Mouse (Mus musculus) heart, postnatal 0 days (tissue): ENCODE measurements around the gene Ccdc126. TPM values are rescaled to one million over a fixed set of nuclear protein-coding genes. Genes with fewer than 3 reads are reported as not detected.

Experiments
- ATAC-seq: fragments of 200-750 bp; cut with Nextera tagmentation; 2 replicates; pipeline ENCODE4 v1.8.0; 2017; ENCODE audit warnings: low read depth, moderate number of reproducible peaks, moderate library complexity; ENCODE audit not compliant: insufficient read depth
- DNase-seq: peaks from one replicate; pipeline ENCODE4 v3.0.0-alpha.2; 2016; ENCODE audit warnings: low spot score
- H3K27ac ChIP-seq: fragments of 300-500 bp; sonication (generic); 2 replicates; pipeline ENCODE4 v1.5.1; 2014; ENCODE audit warnings: low read depth, mild to moderate bottlenecking
- H3K27me3 ChIP-seq: fragments of 300-500 bp; sonication (generic); 2 replicates; pipeline ENCODE4 v1.6.1; 2014; ENCODE audit warnings: low read length, mixed read lengths; ENCODE audit not compliant: control insufficient read depth, insufficient read depth
- H3K36me3 ChIP-seq: fragments of 300-500 bp; sonication (generic); replicated peaks from 2 replicates; pipeline ENCODE4 v1.6.1; 2014; ENCODE audit warnings: low read length, mixed read lengths; ENCODE audit not compliant: control insufficient read depth, insufficient read depth
- H3K4me1 ChIP-seq: fragments of 300-500 bp; sonication (generic); 2 replicates; pipeline ENCODE4 v1.6.1; 2014; ENCODE audit warnings: antibody characterized with exemption; ENCODE audit not compliant: control insufficient read depth, insufficient read depth
- H3K4me2 ChIP-seq: fragments of 300-500 bp; sonication (generic); 2 replicates; pipeline ENCODE4 v1.6.1; 2014; ENCODE audit warnings: low read depth, mild to moderate bottlenecking, low read length, moderate library complexity
- H3K4me3 ChIP-seq: fragments of 300-500 bp; sonication (generic); 2 replicates; pipeline ENCODE4 v1.5.1; 2014; ENCODE audit warnings: low read depth, low read length
- H3K9ac ChIP-seq: fragments of 300-500 bp; sonication (generic); replicated peaks from 2 replicates; pipeline ENCODE4 v1.6.1; 2014; ENCODE audit warnings: low read depth, low read length, mixed read lengths
- H3K9me3 ChIP-seq: fragments of 300-500 bp; sonication (generic); replicated peaks from 2 replicates; pipeline ENCODE4 v1.6.1; 2016; ENCODE audit warnings: low read length; ENCODE audit not compliant: control insufficient read depth
- CTCF ChIP-seq: IDR thresholded peaks from 2 replicates; pipeline ENCODE4 v1.5.1; 2016; ENCODE audit warnings: antibody characterized with exemption, control low read depth, low read depth
- EP300 ChIP-seq: IDR thresholded peaks from 2 replicates; pipeline ENCODE4 v1.6.1; 2016; ENCODE audit warnings: antibody characterized with exemption, low read depth
- WGBS: fragments of 180-500 bp; shearing (Covaris S2); extraction: QIAGEN DNeasy Blood & Tissue Kit; methylation state at CpG from one replicate; pipeline ENCODE4 v1.1.7; 2014; 5-methylcytosine and 5-hydroxymethylcytosine counted together
- polyA plus RNA-seq: library from polyadenylated mRNA; unstranded; fragments of >200 nt; fragmentation: Nextera tagmentation; extraction: Ambion mirVana; gene quantifications from 2 replicates; pipeline ENCODE4 v1.2.1, GENCODE M21; 2015
- total RNA-seq: library from RNA; depleted of rRNA; stranded (reverse); fragments of >200 nt; gene quantifications from 2 replicates; pipeline ENCODE4 v1.2.3, GENCODE M21; 2014; ENCODE audit warnings: low replicate concordance

The Ccdc126 gene
- total and polyA plus RNA-seq, 2 experiments from 2014 or later, result 6.9 to 8.3 TPM

DNA sequence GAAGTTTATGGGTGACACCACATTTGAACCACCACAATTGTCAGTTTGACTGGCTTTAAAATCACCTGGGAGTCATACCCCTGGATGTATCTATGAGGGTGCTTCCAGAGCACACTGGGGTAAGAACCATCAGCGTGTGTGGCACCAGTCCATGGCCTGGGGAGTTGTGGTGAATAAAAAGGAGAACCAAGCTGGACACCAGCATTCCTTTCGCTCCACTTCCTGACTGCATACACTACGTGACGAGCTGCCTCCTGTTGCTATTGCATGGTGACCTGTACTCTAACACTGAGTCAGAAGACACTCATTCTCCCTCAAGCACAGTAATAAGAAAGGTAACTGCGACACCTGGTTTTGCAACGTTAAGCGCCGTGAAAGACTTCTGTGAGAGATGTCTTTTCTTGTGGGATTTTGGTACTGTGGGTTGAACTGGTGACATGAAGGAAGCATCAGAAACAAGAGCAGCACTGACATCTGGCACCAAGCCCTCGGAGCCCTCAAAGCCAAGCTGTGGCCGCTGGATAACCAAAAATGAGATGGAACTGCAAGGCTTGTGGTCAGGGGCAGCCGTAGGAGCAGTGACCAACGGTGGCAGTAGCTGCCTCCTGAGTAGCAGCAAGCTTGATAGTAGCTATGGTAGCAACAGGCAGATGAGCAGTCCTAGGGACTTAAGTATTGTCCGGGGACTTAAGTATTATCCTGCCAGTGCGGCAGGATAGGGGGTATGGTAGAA is 24.8 kb downstream of the Ccdc126 start:
- 65% methylated on average over 14 of the region's 14 CpGs for WGBS
- no peak for TF ChIP-seq CTCF
- TF ChIP-seq EP300, result no peak
- no peak overlapping the region for H3K4me2 ChIP-seq

DNA sequence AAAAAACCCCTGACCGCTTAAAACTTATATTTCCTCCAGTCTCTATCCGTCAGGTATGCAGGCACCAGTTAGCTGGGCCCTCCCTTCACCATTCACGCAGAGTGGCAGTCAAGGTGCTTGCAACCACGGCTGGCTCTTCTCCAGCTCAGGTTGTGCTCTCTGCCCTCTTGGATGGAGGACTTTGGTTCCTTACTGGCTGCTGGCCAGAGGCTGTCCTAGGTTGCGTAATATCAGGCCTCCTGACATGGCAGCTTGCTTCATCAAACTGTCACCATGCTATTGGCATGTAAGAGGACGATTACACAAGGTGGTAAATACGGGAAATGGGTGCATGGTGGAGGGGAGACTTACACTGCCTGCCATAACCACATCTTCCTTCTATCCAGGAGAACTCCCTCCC is 30.8 kb downstream of the Ccdc126 start:
- TF ChIP-seq CTCF (no peak), EP300 (no peak)
- no peak overlapping the region for H3K27ac ChIP-seq
- 84% methylated on average over 7 of the region's 7 CpGs for WGBS
- H3K9ac ChIP-seq, result no peak overlapping the region
- no peaks in the 10 kb centered on the region for H3K4me1 ChIP-seq
- H3K9me3 ChIP-seq, result no peaks in the 10 kb centered on the region
- H3K36me3 ChIP-seq, result no peaks in the 10 kb centered on the region
- ATAC-seq (no peak), DNase-seq (no peak)
- H3K27me3 ChIP-seq, result no peaks in the 10 kb centered on the region
- no peak overlapping the region for H3K4me2 ChIP-seq
- H3K4me3 ChIP-seq, result no peak overlapping the region

More for the DNA sequence above, 24.8 kb downstream of the Ccdc126 start:
- Histone ChIP-seq H3K36me3 (0 out of 2 replicates have a peak, but pooled peaks cover 5% of the 10 kb centered on the region), H3K9ac (no peak overlapping the region), H3K4me1 (no peaks in the 10 kb centered on the region), H3K27me3 (no peaks in the 10 kb centered on the region), H3K9me3 (no peaks in the 10 kb centered on the region), H3K4me3 (no peak overlapping the region), H3K27ac (no peak overlapping the region)
- ATAC-seq (no peak), DNase-seq (no peak)

DNA sequence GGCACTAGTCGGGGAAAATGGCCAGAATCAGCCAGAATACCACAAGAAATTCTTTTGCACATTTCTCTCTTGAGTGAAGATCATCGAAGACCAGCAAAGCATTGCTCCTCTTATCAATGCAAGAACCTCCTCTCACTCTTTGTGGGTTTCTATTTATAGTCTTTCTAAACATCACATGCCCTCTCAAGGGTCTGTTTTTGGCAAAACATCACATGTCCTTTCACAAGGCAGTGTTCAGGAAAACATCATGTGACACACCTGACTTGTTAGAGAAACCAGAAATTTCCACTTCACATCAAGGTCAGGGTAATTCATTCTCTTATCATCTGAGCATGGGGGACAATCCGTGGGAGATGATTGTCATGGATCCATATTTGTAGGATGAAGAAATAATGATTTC is 35.5 kb downstream of the Ccdc126 start:
- DNase-seq, result peak; percentile 29
- H3K9ac ChIP-seq, result no peak overlapping the region
- WGBS, result 37% methylated on average over 3 of the region's 3 CpGs
- no peaks in the 10 kb centered on the region for H3K9me3 ChIP-seq
- no peak overlapping the region for H3K4me2 ChIP-seq
- no peak overlapping the region for H3K4me3 ChIP-seq
- no peaks in the 10 kb centered on the region for H3K4me1 ChIP-seq
- TF ChIP-seq CTCF (no peak), EP300 (peak; percentile 56; the same call in 1 of the 2 replicates)
- H3K27me3 ChIP-seq, result no peaks in the 10 kb centered on the region
- ATAC-seq, result no peak
- H3K27ac ChIP-seq, result no peak overlapping the region
- H3K36me3 ChIP-seq, result no peaks in the 10 kb centered on the region

DNA sequence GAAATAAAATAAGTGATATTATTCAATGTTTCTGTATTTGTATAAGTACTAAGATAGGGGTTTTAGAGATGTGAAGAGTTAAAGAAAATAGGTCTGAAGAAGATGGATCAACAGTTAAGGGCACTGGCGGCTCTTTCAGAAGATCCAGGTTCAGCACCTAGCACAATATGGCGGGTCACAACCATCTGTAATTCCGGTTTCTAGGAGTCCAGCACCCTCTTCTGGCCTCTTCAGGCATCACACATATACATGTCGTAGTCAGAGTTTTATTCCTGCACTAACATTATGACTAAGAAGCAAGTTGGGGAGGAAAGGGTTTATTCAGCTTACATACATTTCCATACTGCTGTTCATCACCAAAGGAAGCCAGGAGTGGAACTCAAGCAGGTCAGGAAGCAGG is 36.1 kb downstream of the Ccdc126 start:
- no peak for ATAC-seq
- Histone ChIP-seq H3K27ac (no peak overlapping the region), H3K27me3 (no peaks in the 10 kb centered on the region), H3K9ac (no peak overlapping the region), H3K9me3 (no peaks in the 10 kb centered on the region), H3K4me2 (no peak overlapping the region), H3K36me3 (no peaks in the 10 kb centered on the region), H3K4me1 (no peaks in the 10 kb centered on the region), H3K4me3 (no peak overlapping the region)
- 70% methylated on average over 4 of the region's 4 CpGs for WGBS
- no peak for DNase-seq
- TF ChIP-seq EP300 (no peak), CTCF (peak; percentile 29)

DNA sequence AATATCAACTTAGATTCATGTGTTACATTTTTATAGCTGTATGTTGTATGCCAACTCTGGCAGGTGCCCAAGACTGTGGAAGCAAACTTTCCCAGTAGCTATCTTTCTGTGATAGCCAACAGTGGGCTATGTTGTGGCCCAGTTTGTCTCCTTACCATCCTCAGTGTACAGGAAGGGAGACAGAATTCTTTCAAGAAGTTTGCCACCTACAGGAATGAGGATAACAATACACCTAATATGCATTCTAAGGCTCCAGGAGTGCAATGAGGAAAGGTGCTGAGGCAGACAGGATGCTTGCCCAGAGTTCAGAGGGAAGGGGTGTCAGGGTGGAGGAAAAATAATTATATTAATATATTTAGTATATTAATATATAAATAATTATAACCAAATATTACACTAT is 41.3 kb downstream of the Ccdc126 start:
- Histone ChIP-seq H3K27ac (no peak overlapping the region), H3K27me3 (no peaks in the 10 kb centered on the region), H3K36me3 (no peaks in the 10 kb centered on the region), H3K9me3 (no peaks in the 10 kb centered on the region), H3K9ac (no peak overlapping the region), H3K4me3 (no peak overlapping the region), H3K4me1 (no peaks in the 10 kb centered on the region), H3K4me2 (no peak overlapping the region)
- TF ChIP-seq EP300 (no peak), CTCF (0 out of 2 replicates have a peak, but pooled peaks have one; percentile 20)
- no peak for ATAC-seq
- no peak for DNase-seq
